Mouse (Mus musculus): ENCODE results near the gene Ccdc152.

The Ccdc152 gene

DNA sequence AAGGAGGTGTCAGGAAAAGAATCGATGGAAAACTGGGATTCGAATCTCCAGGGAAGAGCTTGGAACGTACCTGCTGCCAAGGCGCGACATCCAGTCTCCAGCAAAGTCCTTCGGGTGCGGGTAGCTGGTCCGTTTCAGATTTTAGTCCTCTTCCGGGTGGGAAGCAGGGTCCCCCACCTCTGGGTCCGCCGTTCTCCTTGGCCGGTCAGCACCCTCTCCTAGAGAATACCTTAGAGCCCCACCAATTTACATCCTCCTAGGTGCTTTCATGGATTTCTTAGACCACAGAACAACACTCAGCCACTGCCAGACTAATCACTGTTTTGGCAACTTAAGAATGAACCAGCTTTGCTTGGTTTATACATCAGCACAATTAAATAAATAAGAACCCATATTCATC is at the start of gene Ccdc152:
Gene Ccdc152 (minus strand): TSS at position 101 of the 400 bp plus-strand sequence.
- DNase-seq: no peak

DNA sequence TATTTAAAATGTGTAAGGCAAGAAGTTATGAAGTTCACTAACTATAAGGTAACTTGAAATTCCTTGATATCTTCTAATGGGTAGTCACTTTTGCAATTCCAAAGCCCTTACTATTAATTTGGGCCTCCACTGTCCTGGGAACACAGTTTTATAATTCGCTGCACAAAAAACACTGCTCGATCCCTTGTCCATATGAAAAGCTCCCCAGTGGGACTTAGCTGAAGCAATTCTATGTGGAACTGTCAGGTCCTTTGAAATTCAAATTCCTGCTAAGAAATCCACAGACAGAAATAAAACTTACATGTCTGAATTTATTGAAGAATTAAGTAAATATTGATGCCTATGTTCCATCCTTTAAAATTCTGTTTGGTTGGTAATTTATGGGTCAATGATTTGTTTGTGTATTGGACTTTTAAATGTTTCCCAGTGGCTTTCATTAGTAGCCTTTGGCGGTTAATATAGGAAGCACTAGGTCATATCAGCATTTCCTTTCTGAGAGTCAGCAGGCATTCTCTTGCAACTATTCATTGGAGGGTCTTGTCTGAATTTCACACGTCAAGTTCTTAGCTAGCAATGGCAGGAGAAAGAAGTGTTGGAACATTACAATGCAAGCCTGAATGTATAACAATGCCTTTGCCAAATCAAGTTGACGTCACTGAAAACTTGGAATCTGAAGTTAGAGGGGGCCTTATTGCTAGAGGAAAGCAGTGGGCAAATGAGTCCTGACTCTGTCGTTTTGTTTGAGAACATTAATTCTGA is 46.2 kb upstream of the Ccdc152 start:
- DNase-seq: no peak

DNA sequence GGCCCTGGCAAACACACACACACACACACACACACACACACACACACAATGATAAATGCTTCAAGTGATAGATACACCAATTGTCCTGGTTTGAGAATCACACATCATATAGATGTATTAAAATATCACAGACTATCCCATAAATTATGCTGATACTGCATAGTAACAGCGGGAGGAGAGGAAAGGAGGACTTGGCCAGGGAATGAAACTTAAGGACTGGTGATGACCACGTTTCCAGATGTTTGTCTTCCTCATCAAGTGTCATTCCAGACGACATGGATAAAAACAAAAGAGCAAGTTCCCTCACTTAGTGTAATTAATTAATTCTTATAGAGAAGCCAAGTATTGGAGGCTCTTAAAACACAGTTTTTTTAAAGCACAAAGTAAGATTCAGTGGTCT is 43.4 kb upstream of the Ccdc152 start:
- DNase-seq: no peak

DNA sequence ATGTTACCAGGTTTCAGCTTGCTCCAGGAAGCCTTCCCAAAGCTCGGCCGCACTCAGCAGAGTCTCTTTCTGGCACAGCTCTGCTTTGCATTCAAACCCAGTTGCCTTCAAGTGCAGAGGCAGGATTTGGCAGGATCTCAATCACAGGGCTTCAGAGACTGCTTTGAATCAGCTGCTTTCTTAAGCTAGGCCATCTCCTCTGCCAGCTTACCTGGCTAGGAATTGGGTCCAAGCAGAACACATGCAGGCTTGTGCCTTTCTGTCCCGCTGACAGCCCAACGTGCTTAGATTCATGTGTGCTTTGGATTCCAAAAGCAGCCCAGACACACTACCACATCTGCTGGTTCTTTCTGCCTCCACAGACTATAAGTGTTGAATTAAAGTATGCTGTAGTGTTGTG is 41.2 kb upstream of the Ccdc152 start:
- DNase-seq: peak; percentile 61

DNA sequence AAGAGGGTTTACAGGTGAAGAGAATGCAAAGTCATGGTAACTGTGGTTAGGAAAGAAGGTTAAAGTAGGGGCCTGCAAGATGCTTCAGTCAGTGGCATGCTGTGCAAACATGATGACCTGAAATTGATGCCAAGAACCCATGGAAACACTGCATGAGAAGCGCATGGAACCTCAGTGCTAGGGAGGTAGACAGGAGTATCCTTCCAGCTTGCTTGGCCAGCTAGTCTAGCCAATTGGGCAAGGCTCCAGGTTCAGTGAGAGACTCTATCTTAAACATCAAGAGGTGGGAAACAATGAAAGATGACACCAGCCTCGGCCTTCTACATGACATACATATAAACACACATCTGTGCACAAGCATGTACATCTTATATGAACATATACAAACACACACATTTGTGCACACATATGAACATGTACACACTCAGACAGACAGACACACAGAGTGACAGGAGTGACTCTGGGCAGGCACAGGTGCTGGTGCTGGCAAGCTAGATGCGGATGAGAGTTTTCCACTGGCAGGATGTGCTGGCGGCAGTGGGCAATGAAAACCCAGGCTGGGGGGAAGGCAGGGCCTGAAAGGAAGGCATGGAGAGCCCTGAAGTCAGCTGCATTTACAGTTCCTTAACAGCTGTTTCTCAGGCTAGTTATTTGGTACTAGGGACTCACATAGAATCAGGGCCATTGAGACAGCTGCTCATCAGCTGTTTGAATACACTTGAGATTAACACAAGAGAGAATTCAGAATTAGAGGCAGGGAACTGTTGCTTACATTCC is 38.7 kb upstream of the Ccdc152 start:
- DNase-seq: no peak

DNA sequence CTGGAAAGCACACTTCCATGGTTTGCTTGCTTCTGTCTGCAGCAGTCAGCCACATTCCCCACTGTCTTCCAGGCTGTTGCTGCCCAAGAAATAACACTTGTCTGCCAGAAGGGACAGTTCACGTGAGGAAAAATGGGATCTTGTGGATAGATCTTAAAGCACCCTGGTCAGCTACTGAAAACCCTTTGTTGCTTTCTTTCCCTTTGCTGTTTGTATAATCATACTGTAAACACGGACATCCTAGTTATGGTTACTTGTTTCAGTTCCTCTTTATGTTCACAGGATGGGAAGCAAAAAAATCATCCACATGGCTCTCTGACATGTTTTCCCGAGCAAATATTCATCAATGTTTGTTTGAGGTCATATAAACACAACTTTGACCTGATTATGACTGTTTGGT is 36.5 kb upstream of the Ccdc152 start:
- DNase-seq: no peak

DNA sequence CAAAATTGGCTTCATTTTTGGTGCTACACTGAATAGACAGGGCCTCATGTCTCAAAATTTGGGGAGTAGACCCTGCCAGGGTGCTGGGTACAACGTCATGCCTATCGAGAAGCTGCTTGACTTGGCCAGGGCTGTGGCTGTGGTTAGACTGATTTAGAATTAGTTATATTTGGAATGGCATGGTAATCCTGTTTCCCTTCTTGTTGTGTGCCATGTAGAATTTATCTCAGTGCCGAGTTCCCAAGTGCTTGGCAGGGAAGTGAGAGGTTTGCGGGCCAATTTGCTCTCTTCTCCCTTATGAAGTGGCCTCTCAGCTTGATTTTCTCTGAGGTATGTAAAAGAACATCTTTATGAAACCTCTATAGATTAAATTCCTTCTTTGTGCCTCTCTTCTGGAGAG is 29.2 kb upstream of the Ccdc152 start:
- no peak for DNase-seq

DNA sequence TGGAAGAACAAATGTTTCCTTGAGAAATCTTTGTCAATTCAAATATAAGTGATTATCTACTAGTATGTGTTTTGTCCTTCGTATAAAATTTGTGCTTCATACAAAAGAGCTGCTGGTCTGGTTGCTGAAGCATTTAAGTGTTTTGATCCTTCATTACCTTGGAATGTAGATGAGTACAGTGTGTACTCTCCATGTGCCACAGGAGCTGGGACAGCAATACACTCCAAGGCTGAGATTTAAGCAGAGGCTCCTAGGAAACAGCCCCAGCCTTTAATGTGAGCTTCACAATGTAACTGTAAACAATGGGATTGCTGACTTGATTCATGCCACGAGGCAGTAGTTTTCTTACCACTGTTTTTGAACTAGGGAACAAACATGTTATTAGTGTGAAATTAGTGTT is 28.5 kb upstream of the Ccdc152 start:
- no peak for DNase-seq

DNA sequence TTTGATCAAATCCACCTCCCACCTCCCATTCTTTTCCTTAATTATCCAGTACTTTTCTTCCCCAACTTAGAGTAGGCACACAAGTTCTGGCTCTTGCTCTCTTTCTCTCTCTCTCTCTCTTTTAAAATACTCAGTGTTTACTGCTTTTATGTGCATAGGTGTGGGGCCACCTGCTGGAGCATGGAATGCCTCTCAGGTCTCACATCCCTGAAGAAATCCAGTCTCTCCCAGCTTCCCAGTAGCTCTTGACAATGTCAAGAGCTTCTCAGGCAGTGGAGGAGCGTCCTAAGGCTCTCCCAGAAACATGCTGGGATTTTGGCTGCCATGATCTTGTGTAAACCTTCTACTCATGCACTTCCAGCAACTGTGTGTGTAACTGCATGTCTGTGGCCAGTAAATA is 27.0 kb upstream of the Ccdc152 start:
- DNase-seq: no peak

DNA sequence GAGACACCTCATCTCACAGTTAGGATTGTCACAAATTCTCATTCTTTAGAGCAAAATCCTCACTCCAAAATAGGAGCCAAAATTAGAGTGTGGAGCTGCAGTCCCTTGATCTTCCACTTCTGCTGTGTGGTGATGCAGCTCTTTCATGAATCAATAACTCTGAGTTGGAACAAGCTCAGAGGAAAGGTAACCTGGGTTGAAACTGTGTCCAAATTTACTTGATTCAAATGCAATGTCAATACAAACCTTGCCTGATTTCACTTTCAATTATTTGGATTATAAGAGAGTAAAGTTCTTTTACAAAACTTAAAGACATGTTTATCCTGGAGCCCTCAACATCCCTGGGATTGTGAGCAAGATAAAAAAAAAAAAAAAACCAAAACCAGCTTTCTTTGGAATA is 19.7 kb upstream of the Ccdc152 start:
- DNase-seq: no peak

DNA sequence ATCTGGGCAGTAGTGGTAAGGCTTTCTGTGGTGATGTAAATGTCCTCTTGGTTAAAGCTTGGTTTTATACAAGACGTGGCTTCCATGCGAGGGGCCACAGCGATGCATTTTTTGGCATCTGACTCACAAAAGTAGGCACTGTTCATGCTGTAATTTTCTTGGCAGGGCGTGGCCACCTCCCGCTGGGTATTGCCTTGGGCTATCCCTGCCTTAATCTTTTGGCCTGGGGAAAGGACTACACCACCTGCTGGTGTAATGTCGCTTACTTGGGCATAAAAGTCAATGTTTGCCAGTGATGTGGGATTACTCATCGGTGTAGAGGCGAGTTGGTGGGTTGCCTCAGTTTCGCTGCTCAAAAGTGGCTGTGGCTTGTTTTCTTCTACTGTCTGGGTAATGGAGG is 16.6 kb upstream of the Ccdc152 start:
- no peak for DNase-seq

DNA sequence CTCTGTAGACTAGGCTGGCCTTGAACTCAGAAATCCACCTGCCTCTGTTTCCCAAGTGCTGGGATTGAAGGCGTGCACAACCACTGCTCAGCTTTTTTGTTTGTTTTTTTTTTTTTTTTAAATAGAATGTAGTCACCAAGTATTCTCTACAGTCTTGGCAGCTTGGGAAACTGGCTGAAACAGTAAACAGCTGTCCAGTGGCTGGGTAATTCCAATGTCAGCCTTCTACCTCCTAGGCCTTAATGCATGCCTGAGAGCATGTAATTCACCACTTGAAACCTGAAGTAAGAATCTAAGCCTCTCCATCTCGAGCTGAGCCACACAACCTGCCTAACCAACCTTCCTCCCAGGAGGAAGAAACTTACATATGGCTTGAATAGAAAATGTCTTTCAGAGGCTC is 13.3 kb upstream of the Ccdc152 start:
- DNase-seq: no peak

DNA sequence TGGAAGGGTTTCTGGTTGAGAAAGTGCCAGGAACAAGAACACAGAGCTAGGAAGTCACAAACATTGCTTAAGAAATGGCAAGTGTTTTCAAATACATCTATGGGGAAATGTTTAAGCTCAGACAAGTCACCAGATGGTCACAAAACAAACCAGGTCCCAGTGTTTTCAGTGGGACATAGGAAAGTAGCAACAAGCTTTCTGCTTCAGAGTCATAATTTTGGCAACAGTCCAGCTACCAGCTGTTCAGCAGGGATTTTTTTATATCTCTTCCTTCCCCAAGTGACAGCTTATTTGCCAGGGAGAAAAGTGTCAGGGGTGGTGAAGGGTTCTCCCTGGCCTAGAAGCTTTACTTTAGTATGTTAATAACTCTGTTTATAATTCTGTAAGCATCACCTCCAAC is 9.6 kb upstream of the Ccdc152 start:
- DNase-seq: peak; percentile 11

DNA sequence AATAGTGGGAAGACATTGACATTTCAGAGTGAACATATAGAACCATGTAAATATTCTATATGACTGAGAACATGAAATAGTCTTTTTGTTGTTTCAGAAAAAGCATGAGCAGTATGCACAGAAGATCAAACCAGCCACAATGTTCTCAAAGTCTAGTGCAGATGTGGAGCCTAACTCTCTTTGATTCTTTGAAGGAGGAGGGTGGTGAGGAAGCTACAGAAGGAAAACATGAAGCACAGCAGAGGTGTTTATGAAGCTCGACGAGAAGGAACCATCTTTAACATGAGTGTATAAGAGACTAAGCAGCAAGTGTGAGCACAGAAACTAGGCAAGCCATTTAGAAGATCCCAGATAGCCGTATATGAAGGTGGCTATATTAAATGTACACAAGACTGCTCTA is 6.5 kb upstream of the Ccdc152 start:
- no peak for DNase-seq

DNA sequence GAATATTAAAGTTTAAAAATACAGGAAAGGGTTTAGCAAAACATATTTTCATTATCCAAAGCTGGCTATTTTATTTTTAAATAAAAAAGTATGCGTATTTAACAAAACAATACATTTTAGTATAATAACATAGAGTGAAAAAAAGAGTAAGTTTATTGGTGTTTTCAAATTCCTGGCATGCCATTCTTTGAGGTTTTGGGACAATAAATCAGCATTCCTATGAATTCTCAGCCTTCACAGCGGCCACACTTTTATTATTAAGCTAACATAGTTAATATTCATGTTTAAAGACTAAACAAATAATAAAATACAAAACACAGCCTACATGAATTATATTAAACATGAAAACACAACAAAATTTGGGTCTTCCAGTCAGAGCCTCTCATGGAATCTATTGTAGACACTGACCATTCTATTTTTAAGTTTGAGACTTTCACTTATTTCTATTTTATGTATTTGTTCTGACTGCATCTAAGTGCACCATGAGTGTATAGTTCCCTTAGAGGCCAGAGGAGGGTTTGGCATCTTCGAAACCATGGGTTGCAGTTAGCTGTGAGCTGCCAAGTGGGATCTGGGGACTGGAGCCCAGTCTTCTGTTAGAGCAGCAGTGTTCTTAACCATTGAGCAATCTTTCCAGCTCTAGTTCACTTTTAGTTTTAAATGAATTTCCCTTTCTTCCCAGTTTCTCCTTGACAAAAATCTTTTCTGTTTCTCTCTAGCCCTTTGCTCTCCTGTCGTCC is 2.8 kb downstream of the Ccdc152 start:
- no peak for DNase-seq

DNA sequence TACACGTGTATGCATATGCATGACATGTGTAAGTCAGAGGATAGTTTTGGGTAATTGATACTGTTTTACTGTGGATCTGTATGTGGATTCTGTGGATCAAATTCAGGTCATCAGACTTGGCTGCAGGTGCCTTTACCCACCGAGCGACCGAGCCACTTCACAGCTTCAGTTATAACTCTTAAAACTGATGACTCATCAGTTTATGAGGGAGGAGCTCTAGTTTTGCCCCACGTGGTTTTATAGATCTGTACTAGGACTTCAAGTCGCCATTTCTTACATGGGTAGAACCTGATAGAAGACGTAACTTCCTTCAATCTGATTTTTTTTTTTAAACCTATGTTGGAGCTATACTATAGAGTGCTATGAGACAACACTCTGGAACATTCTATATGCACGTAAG is 5.7 kb downstream of the Ccdc152 start:
- DNase-seq: no peak

DNA sequence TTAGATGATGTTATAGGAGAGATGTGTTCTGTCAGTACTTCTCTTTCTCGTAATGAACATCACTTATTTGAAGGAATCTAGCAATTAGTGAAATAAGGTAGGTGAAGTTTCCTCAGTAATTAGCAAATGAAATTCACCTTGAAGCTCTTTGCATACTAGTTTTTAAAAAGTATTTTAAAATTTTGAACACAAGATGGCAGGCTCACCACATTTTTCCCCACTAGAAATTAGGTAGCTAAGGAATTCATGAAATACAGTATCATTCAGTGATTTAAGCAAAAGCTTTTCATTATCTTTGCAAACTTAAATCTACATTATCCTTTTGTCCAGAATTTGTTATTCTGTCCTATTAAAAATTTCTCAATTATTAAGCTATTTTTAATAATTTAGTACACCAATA is 7.3 kb downstream of the Ccdc152 start:
- DNase-seq: no peak

DNA sequence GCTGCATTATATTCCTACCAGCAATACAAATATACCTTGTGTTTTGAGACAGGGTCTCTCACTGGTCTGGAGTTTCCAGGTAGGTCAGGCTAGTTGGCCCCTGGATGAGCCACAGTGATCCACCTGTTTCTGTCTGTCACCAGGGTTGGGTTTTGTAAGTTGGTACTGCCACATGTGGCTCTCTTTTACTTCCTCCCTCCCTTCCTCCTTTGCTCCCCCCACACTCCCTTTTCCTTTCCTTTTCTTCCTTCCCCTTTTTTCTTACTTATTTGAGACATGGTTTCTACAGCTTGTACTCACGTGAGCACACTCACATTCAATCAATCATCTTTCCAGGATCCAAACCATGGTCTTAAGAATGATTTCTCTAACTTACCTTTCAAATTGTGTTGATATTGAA is 9.8 kb downstream of the Ccdc152 start:
- DNase-seq: no peak

DNA sequence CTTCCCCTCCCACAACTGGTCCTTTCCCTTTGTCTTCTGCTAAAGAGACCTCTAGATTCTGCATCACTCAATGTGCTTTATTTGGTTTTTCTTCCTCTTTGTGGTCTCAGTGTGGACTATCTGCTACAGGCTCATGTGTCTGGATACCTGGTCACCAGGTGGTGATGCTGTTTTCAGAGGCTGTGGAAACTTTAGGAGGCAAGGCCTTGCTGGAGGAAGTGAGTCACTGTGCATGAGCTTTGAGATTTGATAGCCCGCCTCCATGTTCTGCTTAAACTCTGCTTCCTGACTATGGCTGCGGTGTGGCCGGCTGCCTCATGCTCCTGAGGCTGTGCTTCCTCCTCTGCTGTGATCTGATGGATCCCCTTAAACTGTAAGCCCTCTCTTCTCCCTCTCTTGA is 12.9 kb downstream of the Ccdc152 start:
- DNase-seq: no peak

DNA sequence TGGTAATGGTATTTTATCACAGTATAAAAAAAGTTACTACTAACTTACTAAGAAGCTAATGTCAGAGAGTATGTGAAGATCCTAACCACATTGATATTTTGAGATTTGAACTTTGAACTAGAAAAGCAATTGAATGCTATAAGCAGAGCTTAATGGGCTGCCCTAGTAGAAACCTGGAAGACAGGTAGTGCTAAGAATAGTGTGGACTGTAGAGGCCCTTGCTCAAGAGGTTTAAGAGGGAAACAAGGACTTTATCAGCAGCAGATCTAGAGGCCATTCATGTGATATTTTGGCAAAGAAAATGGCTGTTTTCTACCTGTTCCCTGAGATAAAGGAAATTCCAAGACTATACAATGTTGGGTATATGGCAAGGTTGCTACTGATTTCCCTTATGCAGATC is 17.3 kb downstream of the Ccdc152 start:
- DNase-seq: no peak

DNA sequence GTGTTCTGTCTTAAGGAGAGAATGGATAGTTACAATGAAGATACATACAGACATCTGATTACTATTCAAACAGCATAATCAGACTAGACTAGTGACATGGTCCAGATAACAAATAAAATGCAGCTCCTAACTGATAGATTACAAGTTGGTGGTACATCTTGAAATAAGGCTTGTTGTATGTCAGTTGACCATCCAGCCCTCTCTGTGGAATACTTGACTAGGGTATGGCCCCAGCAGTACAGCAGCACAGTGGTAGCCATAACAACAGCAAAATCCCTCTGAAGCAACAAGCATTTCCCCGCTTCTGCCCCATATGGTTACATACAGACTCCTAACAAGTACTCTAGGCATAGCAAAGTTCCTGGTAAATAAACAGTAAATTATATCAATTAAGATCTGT is 21.6 kb downstream of the Ccdc152 start:
- no peak for DNase-seq

DNA sequence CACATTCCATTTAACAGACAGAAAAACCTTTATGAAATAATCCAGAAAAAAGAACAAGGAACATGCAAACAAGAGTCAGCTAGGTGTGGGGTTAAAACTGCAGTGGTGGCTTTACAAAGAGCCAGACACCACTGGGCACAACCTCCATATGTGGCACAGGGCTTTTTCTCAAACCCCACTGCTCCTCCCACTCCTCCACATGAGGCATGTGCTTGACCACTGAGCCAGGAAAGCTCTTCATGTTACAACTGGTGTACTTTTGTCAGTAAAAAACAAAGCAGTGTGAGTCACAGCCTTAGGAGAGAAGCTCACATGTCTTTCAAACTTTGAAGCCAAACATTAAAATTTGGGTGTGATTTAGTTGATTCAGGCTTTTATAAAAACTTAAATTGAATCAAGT is 22.1 kb downstream of the Ccdc152 start:
- no peak for DNase-seq

DNA sequence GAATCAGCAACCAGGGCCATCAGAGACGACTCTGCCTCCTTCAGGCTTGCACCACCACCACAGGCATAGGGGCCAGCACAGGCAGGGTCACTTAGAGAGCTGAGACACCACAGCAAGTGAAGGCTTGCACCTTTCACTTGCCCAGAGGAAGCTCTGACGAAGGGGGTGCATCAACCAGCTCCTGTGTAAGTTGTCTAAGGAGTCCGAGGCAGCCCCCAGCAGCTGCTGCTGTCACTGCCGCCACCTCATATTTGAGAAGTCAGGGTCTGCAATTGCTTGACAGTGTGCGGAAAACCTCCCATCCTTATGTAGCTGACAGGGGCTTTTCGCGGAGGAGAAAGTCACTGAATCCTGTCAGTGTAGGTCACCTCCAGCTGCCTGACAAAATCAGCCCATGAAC is 24.1 kb downstream of the Ccdc152 start:
- no peak for DNase-seq

DNA sequence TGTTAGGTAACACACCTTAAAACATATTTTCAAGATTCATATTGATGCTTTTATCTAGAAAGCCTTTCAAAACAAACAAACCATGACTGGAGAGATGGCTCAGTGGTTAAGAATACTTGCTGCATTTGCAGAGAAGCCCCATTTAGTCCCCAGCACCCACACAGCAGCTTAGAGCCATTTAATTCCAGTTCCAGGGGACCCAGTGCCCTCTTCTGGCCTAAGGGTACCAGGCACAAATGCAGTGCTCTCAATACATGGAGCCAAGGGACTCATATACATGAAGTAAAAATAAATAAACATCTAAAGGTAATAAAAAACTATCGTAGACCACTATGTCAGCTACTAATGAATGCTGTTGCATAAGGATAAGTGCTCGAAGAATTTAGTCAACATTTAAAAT is 25.9 kb downstream of the Ccdc152 start:
- no peak for DNase-seq

Measured in right cerebral cortex, postnatal 25 days (tissue).